8 mouse cellular contexts compared by ENCODE assay signal in genomic region chr6:99782996-99783395, GRCm38 (mm10). TPM values are rescaled to one million over a fixed set of nuclear protein-coding genes. Genes with fewer than 3 reads are reported as not detected.
A peak's percentile ranks its signal among the peaks of the same experiment; 100 is the strongest.
DNase-seq lines count a peak whose midpoint lies in the region; ATAC-seq and TF ChIP-seq lines count a peak whose summit lies in the region.
"Had no signal": no experiment of that assay in that cellular context is flagged by ENCODE, and none has a peak within 500 bp of the region (broad histone marks: within the 10 kb centered on the region; RNA-seq: fewer than 3 reads in every experiment).

No protein-coding gene starts in this region.

- no peak for TF ChIP-seq EP300 in lung, postnatal 0 days (IDR thresholded peaks at IDR 0.05)

- no peaks in the 10 kb centered on the region for H3K36me3 ChIP-seq in kidney, adult 2 months (ENCODE audit: control insufficient read depth, insufficient read depth, low read length)
- no peaks in the 10 kb centered on the region for H3K36me3 ChIP-seq in kidney, embryonic 14.5 days (ENCODE audit: control insufficient read depth, insufficient read depth, low read length)
- no peaks in the 10 kb centered on the region for H3K36me3 ChIP-seq in lung, postnatal 0 days (ENCODE audit: insufficient read depth, low read length)

- DNase-seq in kidney, adult 2 months: peak; percentile 28
- peak; percentile 28 for DNase-seq in CD4-positive helper T cell, adult 2 months (ENCODE audit: low read depth, low spot score)
- peak; percentile 26 for DNase-seq in MEL-GATA-1-ER (ENCODE audit: extremely low read depth, low read depth)
- DNase-seq in lung, postnatal 0 days (ENCODE audit: low spot score): peak; percentile 31
- DNase-seq in urinary bladder, adult 2 months (ENCODE audit: low spot score): no peak

- peak; percentile 40 for TF ChIP-seq CTCF in kidney, adult 2 months (conservative IDR thresholded peaks at IDR 0.05; ENCODE audit: insufficient read depth, insufficient read length, low read depth, low read length)
- peak; percentile 71 for TF ChIP-seq CTCF in lung, postnatal 0 days (IDR thresholded peaks at IDR 0.05)

- no peaks in the 10 kb centered on the region for H3K4me1 ChIP-seq in kidney, adult 2 months (ENCODE audit: control insufficient read depth, insufficient read depth, low read length)
- H3K4me1 ChIP-seq in kidney, embryonic 14.5 days (ENCODE audit: control insufficient read depth, insufficient read depth, low read length): no peaks in the 10 kb centered on the region
- no peaks in the 10 kb centered on the region for H3K4me1 ChIP-seq in lung, postnatal 0 days (ENCODE audit: insufficient read depth, low read depth, low read length)

- H3K27ac ChIP-seq in kidney, adult 2 months (ENCODE audit: insufficient read depth, low read depth, low read length): no peak overlapping the region
- no peak overlapping the region for H3K27ac ChIP-seq in kidney, embryonic 14.5 days (ENCODE audit: low read depth, low read length)
- H3K27ac ChIP-seq in lung, postnatal 0 days (ENCODE audit: low read length): no peak overlapping the region

- no peak for ATAC-seq in kidney, embryonic 14.5 days (ENCODE audit: low FRiP score, low TSS enrichment)
- ATAC-seq in lung, postnatal 0 days: no peak
- ATAC-seq in erythroid progenitor cell, adult 5-6 weeks (replicated peaks; ENCODE audit: low FRiP score, poor library complexity, severe bottlenecking): no peak

- TF ChIP-seq POLR2A in kidney, adult 2 months (IDR thresholded peaks at IDR 0.05; ENCODE audit: low read depth, low read length): no peak

- 89% methylated on average over 2 of the region's 2 CpGs for WGBS in kidney, adult 2 months
- 81% methylated on average over 2 of the region's 2 CpGs for WGBS in kidney, embryonic 14.5 days
- WGBS in lung, postnatal 0 days: 77% methylated on average over 2 of the region's 2 CpGs

- H3K4me3 ChIP-seq in kidney, adult 2 months (ENCODE audit: insufficient read depth, low read depth, low read length): no peak overlapping the region
- H3K4me3 ChIP-seq in kidney, embryonic 14.5 days (ENCODE audit: low read length): no peak overlapping the region
- H3K4me3 ChIP-seq in lung, postnatal 0 days (ENCODE audit: low read depth, low read length): no peak overlapping the region
- H3K4me3 ChIP-seq: myocyte had no signal

- H3K9me3 ChIP-seq in kidney, embryonic 14.5 days (ENCODE audit: control insufficient read depth, low read length): no peaks in the 10 kb centered on the region
- no peaks in the 10 kb centered on the region for H3K9me3 ChIP-seq in lung, postnatal 0 days (ENCODE audit: low read length)

- no peak overlapping the region for H3K4me2 ChIP-seq in kidney, embryonic 14.5 days (replicated peaks; ENCODE audit: low read depth, low read length)
- no peak overlapping the region for H3K4me2 ChIP-seq in lung, postnatal 0 days (replicated peaks; ENCODE audit: low read depth, low read length)

- no peak overlapping the region for H3K9ac ChIP-seq in kidney, embryonic 14.5 days (ENCODE audit: low read depth, low read length)
- no peak overlapping the region for H3K9ac ChIP-seq in lung, postnatal 0 days (replicated peaks; ENCODE audit: low read depth)

- H3K27me3 ChIP-seq in kidney, adult 2 months (replicated peaks; ENCODE audit: control insufficient read depth, insufficient read depth, low read length): no peaks in the 10 kb centered on the region; the same call in 1 of the 2 replicates
- no peaks in the 10 kb centered on the region for H3K27me3 ChIP-seq in kidney, embryonic 14.5 days (ENCODE audit: control insufficient read depth, insufficient read depth, low read length)
- no peaks in the 10 kb centered on the region for H3K27me3 ChIP-seq in lung, postnatal 0 days (replicated peaks; ENCODE audit: insufficient read depth, low read length)

RNA-seq across cellular contexts. Expression of gene Prok2, which starts 56.8 kb away (rescaled TPM):
- 0.14 and 0.19 TPM in 2 replicates for polyA plus RNA-seq in kidney, adult 2 months (2012; rRNA removed)
- not detected in 2 replicates for polyA plus RNA-seq in kidney, embryonic 14.5 days (2014; fragmentation: Nextera tagmentation; extraction: Ambion mirVana)
- polyA plus RNA-seq in lung, postnatal 0 days (2015; fragmentation: Nextera tagmentation; extraction: Ambion mirVana): 0.39 and 0.42 TPM in 2 replicates
- not detected in 2 replicates for polyA plus RNA-seq in urinary bladder, adult 2 months (2012; rRNA removed)
- total RNA-seq in erythroid progenitor cell, adult 5-6 weeks (2015; ENCODE audit: low replicate concordance): not detected in 2 replicates
- total RNA-seq in erythroid progenitor cell, adult 5-6 weeks (2017; ENCODE audit: low replicate concordance): not detected in 2 replicates
- polyA plus RNA-seq: myocyte had no signal
